In genomic region chr19:7691259-7691658, GRCm38 (mm10) we compare ENCODE assay signal across 25 mouse cellular contexts. TPM values are rescaled to one million over a fixed set of nuclear protein-coding genes. Genes with fewer than 3 reads are reported as not detected.
"Had no signal": no experiment of that assay in that cellular context is flagged by ENCODE, and none has a peak within 500 bp of the region (broad histone marks: within the 10 kb centered on the region; RNA-seq: fewer than 3 reads in every experiment).

No protein-coding gene starts in this region.

- H3K4me3 ChIP-seq: liver, embryonic 13.5 days; liver, embryonic 15.5 days; midbrain, embryonic 10.5 days; midbrain, embryonic 12.5 days; myocyte; neural tube, embryonic 13.5 days; neural tube, embryonic 15.5 days had no signal

- H3K36me3 ChIP-seq: liver, embryonic 13.5 days; liver, embryonic 15.5 days; midbrain, embryonic 10.5 days; midbrain, embryonic 12.5 days; neural tube, embryonic 13.5 days; neural tube, embryonic 15.5 days had no signal

- ATAC-seq: liver, postnatal 0 days; midbrain, embryonic 16.5 days had no signal

- H3K9ac ChIP-seq: liver, embryonic 13.5 days; liver, embryonic 15.5 days; liver, postnatal 0 days; midbrain, embryonic 12.5 days; neural tube, embryonic 13.5 days; neural tube, embryonic 15.5 days had no signal

- H3K27ac ChIP-seq: liver, embryonic 13.5 days; liver, embryonic 15.5 days; midbrain, embryonic 10.5 days; midbrain, embryonic 12.5 days; neural tube, embryonic 13.5 days; neural tube, embryonic 15.5 days had no signal

- H3K4me2 ChIP-seq: liver, embryonic 11.5 days; liver, embryonic 13.5 days; liver, embryonic 15.5 days; midbrain, embryonic 12.5 days; neural tube, embryonic 13.5 days; neural tube, embryonic 15.5 days had no signal

- H3K9me3 ChIP-seq: liver, embryonic 13.5 days; liver, embryonic 15.5 days; midbrain, embryonic 10.5 days; midbrain, embryonic 12.5 days; neural tube, embryonic 13.5 days; neural tube, embryonic 15.5 days had no signal

- DNase-seq: liver; liver, embryonic 13.5 days; liver, postnatal 0 days; midbrain, embryonic 14.5 days; retina, postnatal 1 day; right cerebral cortex, adult 18-20 months; right cerebral cortex, postnatal 25 days; right cerebral cortex, postnatal 4 days; spleen, adult 18-20 months; thymus, adult 18-20 months; thymus, postnatal 14 days; thymus, postnatal 36 days had no signal

- H3K27me3 ChIP-seq: liver, embryonic 13.5 days; liver, embryonic 15.5 days; midbrain, embryonic 12.5 days; neural tube, embryonic 13.5 days; neural tube, embryonic 15.5 days had no signal

- H3K4me1 ChIP-seq: liver, embryonic 13.5 days; liver, embryonic 15.5 days; midbrain, embryonic 10.5 days; midbrain, embryonic 12.5 days; neural tube, embryonic 13.5 days; neural tube, embryonic 15.5 days had no signal

RNA-seq across cellular contexts. Expression of gene Slc22a19, which starts 19.9 kb away (rescaled TPM):
- polyA plus RNA-seq: liver, embryonic 11.5 days; liver, embryonic 13.5 days; liver, embryonic 15.5 days; liver, postnatal 0 days; midbrain, embryonic 10.5 days; midbrain, embryonic 12.5 days; midbrain, embryonic 14.5 days; midbrain, embryonic 16.5 days; myocyte; neural tube, embryonic 11.5 days; neural tube, embryonic 13.5 days; neural tube, embryonic 15.5 days; small intestine, adult 2 months; stomach, embryonic 14.5 days; stomach, embryonic 16.5 days; thymus, postnatal 0 days had no signal
